Mouse (Mus musculus) CH12.LX (cell line): ENCODE measurements at regions not wholly inside any gene's neighbourhood (a gene's known extent, or its start where the extent isn't known, plus 50 kb on each side); places are given as distances from the start of the nearest gene placed in this dataset.

Experiments
- DNase-seq: peaks from one replicate; pipeline ENCODE4 v3.0.0-alpha.2; 2013; ENCODE audit errors: extremely low read depth
- H3K27ac ChIP-seq: 2 replicates; pipeline ENCODE4 v1.5.1; 2012; ENCODE audit warnings: low read depth, mild to moderate bottlenecking, control low read depth, moderate library complexity; ENCODE audit not compliant: insufficient read depth
- H3K27me3 ChIP-seq: replicated peaks from 2 replicates; pipeline ENCODE3; 2012; ENCODE audit warnings: inconsistent platforms
- H3K36me3 ChIP-seq, 2 experiments: replicated peaks in 1 of 2; 2 replicates each; pipeline versions ENCODE3 to v1.6.1; 2012; ENCODE audit warnings: inconsistent platforms in 1 of 2, low read length in 1 of 2, mild to moderate bottlenecking in 1 of 2, mixed read lengths in 1 of 2, moderate library complexity in 1 of 2; ENCODE audit not compliant: control insufficient read depth in 1 of 2, insufficient read depth in 1 of 2
- H3K4me1 ChIP-seq, 2 experiments: 2 replicates each; pipeline ENCODE4 v1.6.1; 2012; ENCODE audit warnings: inconsistent platforms in 1 of 2, moderate library complexity in 1 of 2; ENCODE audit not compliant: insufficient read depth in 2 of 2, control insufficient read depth in 1 of 2
- H3K4me2 ChIP-seq: 2 replicates; pipeline ENCODE4 v1.6.1; 2012; ENCODE audit warnings: low read depth, mild to moderate bottlenecking, control low read depth; ENCODE audit not compliant: poor library complexity, insufficient read depth, severe bottlenecking
- H3K4me3 ChIP-seq, 3 experiments: fragments of 150-350 bp in 1 of 3; sonication (generic) in 1 of 3; replicated peaks in 1 of 3; 2 replicates each; pipeline versions ENCODE3 to v1.5.1; 2011 to 2012; ENCODE audit warnings: low read depth in 2 of 3, low read length in 2 of 3, mild to moderate bottlenecking in 2 of 3, moderate library complexity in 2 of 3, control low read depth in 1 of 3, improper control_type of control experiment in 1 of 3, inconsistent platforms in 1 of 3, mixed read lengths in 1 of 3; ENCODE audit not compliant: poor library complexity in 1 of 3
- H3K79me2 ChIP-seq: replicated peaks from 2 replicates; pipeline ENCODE4 v1.6.1; 2012; ENCODE audit warnings: mild to moderate bottlenecking, moderate library complexity; ENCODE audit not compliant: control insufficient read depth, poor library complexity, insufficient read depth, severe bottlenecking; ENCODE audit errors: extremely low read depth
- H3K9ac ChIP-seq: 2 replicates; pipeline ENCODE4 v1.6.1; 2012; ENCODE audit warnings: low read depth, mild to moderate bottlenecking, control low read depth, moderate library complexity; ENCODE audit not compliant: insufficient read depth
- H3K9me3 ChIP-seq: replicated peaks from 2 replicates; pipeline ENCODE3; 2012; ENCODE audit warnings: low read length, inconsistent platforms, mixed read lengths
- CHD1 ChIP-seq: IDR thresholded peaks from 2 replicates; pipeline ENCODE4 v1.6.1; 2012; ENCODE audit warnings: low read depth, low read length, improper control_type of control experiment, inconsistent platforms
- CHD2 ChIP-seq: IDR thresholded peaks from 2 replicates; pipeline ENCODE4 v1.6.1; 2011; ENCODE audit warnings: low read length, improper control_type of control experiment
- EP300 ChIP-seq: IDR thresholded peaks from 2 replicates; pipeline ENCODE4 v1.6.1; 2011; ENCODE audit warnings: low read length, improper control_type of control experiment
- ETS1 ChIP-seq: conservative IDR thresholded peaks from 2 replicates; pipeline ENCODE4 v1.6.1; 2012; ENCODE audit warnings: low read depth, mild to moderate bottlenecking, inconsistent platforms, low read length, improper control_type of control experiment, moderate library complexity
- IRF4 ChIP-seq: IDR thresholded peaks from 2 replicates; pipeline ENCODE4 v1.6.1; 2014; ENCODE audit warnings: low read depth, mild to moderate bottlenecking, inconsistent platforms, low read length, improper control_type of control experiment
- JUN ChIP-seq: IDR thresholded peaks from 2 replicates; pipeline ENCODE4 v1.6.1; 2011; ENCODE audit warnings: low read depth, mild to moderate bottlenecking, low read length, improper control_type of control experiment, moderate library complexity; ENCODE audit not compliant: insufficient read depth
- KAT2A ChIP-seq: IDR thresholded peaks from 2 replicates; pipeline ENCODE4 v1.6.1; 2012; ENCODE audit warnings: low read length, improper control_type of control experiment, inconsistent platforms; ENCODE audit not compliant: insufficient replicate concordance
- MAX ChIP-seq: IDR thresholded peaks from 2 replicates; pipeline ENCODE4 v1.6.1; 2011; ENCODE audit warnings: low read length, improper control_type of control experiment
- MAZ ChIP-seq: IDR thresholded peaks from 2 replicates; pipeline ENCODE4 v1.6.1; 2012; ENCODE audit warnings: low read depth, mild to moderate bottlenecking, inconsistent platforms, low read length, improper control_type of control experiment, moderate library complexity
- MEF2A ChIP-seq: IDR thresholded peaks from 2 replicates; pipeline ENCODE4 v1.6.1; 2014; ENCODE audit warnings: low read depth, mild to moderate bottlenecking, inconsistent platforms, low read length, improper control_type of control experiment, borderline replicate concordance
- MXI1 ChIP-seq: IDR thresholded peaks from 2 replicates; pipeline ENCODE4 v1.6.1; 2011; ENCODE audit warnings: mild to moderate bottlenecking, low read depth, low read length, improper control_type of control experiment
- MYC ChIP-seq: IDR thresholded peaks from 2 replicates; pipeline ENCODE4 v1.6.1; 2011; ENCODE audit warnings: low read depth, mild to moderate bottlenecking, improper control_type of control experiment, low read length
- NRF1 ChIP-seq: IDR thresholded peaks from 2 replicates; pipeline ENCODE4 v1.6.1; 2014; ENCODE audit warnings: low read depth, mild to moderate bottlenecking, inconsistent platforms, low read length, improper control_type of control experiment, moderate library complexity
- PAX5 ChIP-seq: IDR thresholded peaks from 2 replicates; pipeline ENCODE4 v1.6.1; 2012; ENCODE audit warnings: low read length, inconsistent platforms, mixed read lengths
- POLR2A ChIP-seq: IDR thresholded peaks from 2 replicates; pipeline ENCODE4 v1.6.1; 2011; ENCODE audit warnings: low read depth, mild to moderate bottlenecking, improper control_type of control experiment, low read length
- POLR2AphosphoS2 ChIP-seq: IDR thresholded peaks from 2 replicates; pipeline ENCODE4 v1.6.1; 2011; ENCODE audit warnings: low read depth, low read length, improper control_type of control experiment
- RCOR1 ChIP-seq: conservative IDR thresholded peaks from 2 replicates; pipeline ENCODE4 v1.6.1; 2012; ENCODE audit warnings: low read depth, mild to moderate bottlenecking, inconsistent platforms, low read length, improper control_type of control experiment
- SIN3A ChIP-seq: IDR thresholded peaks from 2 replicates; pipeline ENCODE4 v1.6.1; 2012; ENCODE audit warnings: low read length, improper control_type of control experiment, inconsistent platforms
- TBP ChIP-seq: conservative IDR thresholded peaks from 2 replicates; pipeline ENCODE4 v1.6.1; 2011; ENCODE audit warnings: low read depth, low read length, improper control_type of control experiment
- UBTF ChIP-seq: IDR thresholded peaks from 2 replicates; pipeline ENCODE4 v1.6.1; 2012; ENCODE audit warnings: low read depth, mild to moderate bottlenecking, inconsistent platforms, low read length, improper control_type of control experiment, moderate library complexity
- USF1 ChIP-seq: IDR thresholded peaks from 2 replicates; pipeline ENCODE4 v1.6.1; 2014; ENCODE audit warnings: low read depth, mild to moderate bottlenecking, inconsistent platforms, low read length, improper control_type of control experiment
- ZC3H11A ChIP-seq: IDR thresholded peaks from 2 replicates; pipeline ENCODE4 v1.6.1; 2012; ENCODE audit warnings: low read depth, mild to moderate bottlenecking, inconsistent platforms, low read length, improper control_type of control experiment
- ZKSCAN1 ChIP-seq: IDR thresholded peaks from 2 replicates; pipeline ENCODE4 v1.6.1; 2012; ENCODE audit warnings: low read depth, inconsistent platforms, low read length, improper control_type of control experiment, borderline replicate concordance
- ZMIZ1 ChIP-seq: IDR thresholded peaks from 2 replicates; pipeline ENCODE4 v1.6.1; 2012; ENCODE audit warnings: low read depth, mild to moderate bottlenecking, inconsistent platforms, low read length, improper control_type of control experiment
- dilution Hi-C: fragments of 300-500 bp; cut with MboI; formaldehyde crosslinking; loops from 2 replicates; pipeline ENCODE4 v1.14.3; 2020; ENCODE audit warnings: low sequenced_read_pairs; ENCODE audit not compliant: extremely low pct_unique_long_range_greater_than_20kb, extremely low pct_ligation_motif_present
- in situ Hi-C: fragments of 300-500 bp; cut with MboI; formaldehyde crosslinking; loops from 3 replicates; pipeline ENCODE4 v1.14.3; 2019; ENCODE audit warnings: low sequenced_read_pairs, low pct_ligation_motif_present, low pct_unique_long_range_greater_than_20kb, mixed read lengths

- Histone ChIP-seq H3K27me3 (no peaks in the 10 kb centered on the region), H3K4me3 (no peak overlapping the region), H3K4me2 (no peak overlapping the region), H3K9ac (no peak overlapping the region), H3K79me2 (no peaks in the 10 kb centered on the region), H3K36me3 (no peaks in the 10 kb centered on the region), H3K4me1 (no peaks in the 10 kb centered on the region), H3K27ac (no peak overlapping the region), H3K9me3 (peaks cover 2% of the 10 kb centered on the region)
- no peak for TF ChIP-seq ZC3H11A
- TF ChIP-seq NRF1 = no peak
- no peak for TF ChIP-seq USF1
- no peak for TF ChIP-seq MEF2A
- no peak for TF ChIP-seq KAT2A
- TF ChIP-seq ZMIZ1 = no peak
- TF ChIP-seq MYC = no peak
- no peak for TF ChIP-seq IRF4
- no peak for TF ChIP-seq POLR2AphosphoS2
- DNase-seq = no peak
- in situ Hi-C loops = no loop called here
- dilution Hi-C loops = no loop called here
These were observed 86.9 kb downstream of the Fam124b start for GRCm38 (mm10) chr1:80131354-80131753.

DNA sequence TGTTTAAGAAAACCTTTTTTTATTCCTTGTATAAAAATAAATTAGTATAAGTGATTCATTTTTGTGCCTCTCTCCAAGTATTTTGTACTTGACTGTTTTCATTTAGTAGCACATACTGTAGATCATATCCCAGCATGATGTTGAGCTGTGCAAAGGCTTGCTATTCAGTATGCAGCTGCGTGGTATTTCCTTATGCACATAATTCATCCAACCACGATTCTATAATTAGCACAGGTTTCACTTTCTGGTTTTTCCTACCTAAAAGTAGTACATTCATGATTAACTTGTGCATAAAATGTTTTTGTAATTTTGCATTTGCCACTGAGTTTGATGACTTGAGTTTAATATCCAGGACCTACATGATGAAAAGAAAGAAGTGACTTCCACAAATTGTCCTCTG, 94.3 kb downstream of the Fam124b start:
- Histone ChIP-seq H3K36me3 (no peaks in the 10 kb centered on the region), H3K4me1 (no peaks in the 10 kb centered on the region), H3K9ac (no peak overlapping the region), H3K79me2 (no peaks in the 10 kb centered on the region), H3K4me3 (no peak overlapping the region), H3K4me2 (no peak overlapping the region), H3K27ac (no peak overlapping the region), H3K27me3 (no peaks in the 10 kb centered on the region), H3K9me3 (no peaks in the 10 kb centered on the region)
- no peak for DNase-seq
- dilution Hi-C loops (no loop called here), in situ Hi-C loops (no loop called here)
- TF ChIP-seq POLR2A = no peak
- TF ChIP-seq MAZ = no peak
- no peak for TF ChIP-seq ZMIZ1
- TF ChIP-seq ZKSCAN1 = no peak
- TF ChIP-seq TBP = no peak
- no peak for TF ChIP-seq JUN
- TF ChIP-seq MAX = no peak
- TF ChIP-seq SIN3A = no peak
- TF ChIP-seq CHD2 = no peak
- no peak for TF ChIP-seq KAT2A
- TF ChIP-seq CHD1 = no peak
- no peak for TF ChIP-seq ETS1
- TF ChIP-seq MXI1 = no peak
- TF ChIP-seq UBTF = no peak
- TF ChIP-seq RCOR1 = no peak
- no peak for TF ChIP-seq ZC3H11A
- TF ChIP-seq EP300 = no peak
- TF ChIP-seq PAX5 = no peak
